Mouse (Mus musculus): Measurements from ENCODE around the gene Ralgapa2. TPM values are rescaled to one million over a fixed set of nuclear protein-coding genes. Genes with fewer than 3 reads are reported as not detected.
A peak's percentile ranks its signal among the peaks of the same experiment; 100 is the strongest.

The Ralgapa2 gene
- polyA plus RNA-seq, 1 experiment = 10.1 TPM

DNA sequence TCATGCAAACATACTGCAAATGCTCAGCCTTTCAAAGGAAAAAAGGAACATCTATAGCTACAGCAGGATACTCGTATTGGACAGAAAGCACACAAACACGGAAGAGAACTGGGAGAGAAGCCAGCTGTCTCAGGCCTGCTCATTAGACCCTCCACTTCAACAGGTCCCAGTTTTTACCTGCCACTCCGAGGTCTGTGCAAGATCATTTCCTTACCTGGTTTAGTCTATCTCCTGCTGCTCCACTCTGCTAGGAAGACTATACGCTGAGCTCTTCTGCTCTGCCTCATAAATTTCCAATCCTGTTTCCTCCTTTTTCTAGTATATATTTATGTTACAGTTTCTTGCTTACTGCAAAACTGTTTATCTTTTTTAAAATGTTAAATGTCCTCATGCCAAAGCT, 70.4 kb downstream of the Ralgapa2 start:
- no peak for DNase-seq (ENCODE audit: low spot score)

DNA sequence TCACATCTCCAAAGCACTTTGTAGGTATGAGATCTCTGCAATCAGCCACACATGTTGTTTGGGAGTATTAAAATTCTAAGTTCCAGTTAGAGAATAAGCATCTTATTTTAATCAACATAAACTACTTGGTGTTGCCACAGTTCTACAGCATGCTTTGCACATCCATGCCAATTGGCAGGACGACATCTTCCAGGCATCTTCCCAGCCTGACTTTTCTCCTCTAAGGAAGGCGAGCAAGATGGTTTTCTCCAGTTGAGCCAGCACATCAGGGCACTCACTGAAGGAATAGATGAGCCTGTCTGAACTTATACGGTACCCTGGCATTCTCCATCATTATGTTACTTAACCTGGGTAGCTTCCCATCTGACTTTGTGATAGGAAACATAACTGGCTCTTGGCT, 83.4 kb downstream of the Ralgapa2 start:
- no peak for DNase-seq (ENCODE audit: low spot score)

- no peak for DNase-seq (ENCODE audit: low spot score)
These were observed 84.8 kb downstream of the Ralgapa2 start for GRCm38 (mm10) chr2:146427380-146427779.

GRCm38 (mm10) chr2:146426321-146426720, 85.8 kb downstream of the Ralgapa2 start:
- DNase-seq (ENCODE audit: low spot score) = no peak

DNA sequence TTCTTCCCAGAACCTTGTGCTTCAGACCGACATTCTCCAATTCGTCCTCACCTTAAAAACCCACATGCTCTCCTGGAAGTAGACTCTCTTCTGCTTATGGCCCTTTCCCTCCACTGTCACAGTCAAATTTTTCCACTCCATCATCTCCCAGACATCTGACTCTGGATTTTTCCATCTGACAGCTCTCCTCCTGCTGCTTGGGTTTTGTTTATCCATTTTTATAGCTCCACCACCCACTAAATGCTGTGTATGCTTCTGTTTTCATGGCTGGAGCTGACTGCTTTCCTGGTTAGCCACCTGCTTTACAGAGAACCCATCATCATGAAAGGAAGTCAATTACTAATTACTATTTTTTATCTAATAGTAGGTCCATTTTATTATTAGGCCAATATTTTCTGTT, 86.9 kb downstream of the Ralgapa2 start:
- no peak for DNase-seq (ENCODE audit: low spot score)

- no peak for DNase-seq (ENCODE audit: low spot score)
These were observed 88.3 kb downstream of the Ralgapa2 start for GRCm38 (mm10) chr2:146423710-146424301.

DNA sequence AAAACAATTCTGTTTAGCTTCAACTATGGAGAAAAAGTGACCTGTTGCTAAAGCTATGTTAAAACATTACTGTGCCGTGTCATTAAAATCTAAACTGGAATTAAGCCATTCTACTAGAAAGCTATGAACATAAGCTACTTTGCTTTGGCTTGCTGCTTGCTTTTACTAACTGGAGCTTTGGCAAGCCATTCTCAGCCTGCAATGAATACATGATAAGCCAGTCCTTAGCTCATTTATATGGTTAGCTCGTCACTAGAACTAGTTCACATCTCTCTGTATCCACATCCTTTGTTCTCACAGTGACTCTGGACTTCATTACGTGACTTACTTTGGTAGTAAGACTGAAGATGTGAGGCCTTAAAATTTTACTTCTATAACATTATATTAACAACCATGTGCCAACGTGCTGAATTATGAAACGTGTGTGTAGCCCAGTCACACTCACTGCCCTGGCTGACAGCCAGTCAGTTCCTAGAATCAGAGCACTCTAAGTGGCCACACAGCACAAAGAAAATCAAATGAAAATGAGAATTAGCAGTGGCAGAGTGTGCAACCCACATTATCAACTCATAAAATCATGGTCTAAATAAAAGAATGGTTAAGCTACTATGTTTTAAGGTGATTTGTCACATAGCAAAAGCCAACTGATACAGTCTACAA, 89.0 kb downstream of the Ralgapa2 start:
- DNase-seq (ENCODE audit: low spot score) = no peak

DNA sequence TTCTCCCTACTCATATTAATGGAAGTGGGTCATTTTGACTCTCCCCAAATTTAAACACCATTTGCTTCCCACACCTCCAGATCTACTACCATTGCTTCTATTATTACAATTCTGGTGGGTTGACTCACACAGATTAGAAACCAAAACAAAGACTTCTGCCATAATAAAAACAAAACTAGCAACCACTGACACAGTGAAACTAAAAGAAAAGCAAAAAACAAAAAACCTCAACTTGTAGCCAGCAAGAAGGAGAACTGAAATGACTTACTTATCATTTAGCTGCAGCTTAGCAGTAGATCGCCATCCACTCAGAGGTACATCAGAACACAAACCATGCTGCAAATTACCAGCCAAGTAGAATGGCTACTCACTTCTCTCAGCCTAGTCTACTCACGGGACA, 95.9 kb downstream of the Ralgapa2 start:
- no peak for DNase-seq (ENCODE audit: low spot score)

DNA sequence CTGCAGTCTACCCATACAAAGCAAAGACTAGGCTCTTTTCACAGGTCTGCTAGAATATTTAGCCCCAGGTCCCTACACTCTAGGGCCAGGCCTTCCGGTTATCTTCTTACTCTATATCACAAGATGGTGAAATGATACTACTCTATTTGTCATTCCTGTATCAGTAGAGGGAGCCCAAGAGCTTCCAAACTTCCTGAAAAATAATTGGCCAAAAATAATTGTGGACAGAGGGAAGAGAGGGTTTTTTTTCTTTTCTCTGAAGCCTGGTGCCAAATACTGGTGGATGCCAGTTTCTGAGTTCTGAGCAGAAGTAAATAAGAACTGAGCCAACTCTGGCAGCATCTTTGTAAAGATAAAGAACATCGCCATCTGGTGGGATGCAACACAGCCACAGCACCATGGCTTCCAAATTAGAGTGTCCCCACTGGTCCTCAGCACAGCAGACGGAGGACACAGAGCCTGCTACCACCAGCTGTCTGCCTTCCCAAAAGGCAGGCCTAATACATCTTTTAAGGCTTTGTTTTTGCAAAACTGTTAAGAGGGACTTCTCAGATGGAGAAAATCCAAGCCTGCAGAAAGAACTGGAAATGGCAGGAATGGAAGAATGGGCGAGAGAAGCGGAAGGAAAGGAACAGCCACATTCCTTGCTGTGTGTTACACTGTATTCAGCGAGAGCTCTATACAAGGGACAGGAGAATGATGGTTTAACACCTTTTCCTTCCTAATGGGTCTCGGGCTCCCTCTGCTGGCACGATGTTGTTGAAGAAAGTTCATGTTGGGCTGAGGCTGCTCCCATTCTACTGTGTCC, 97.5 kb downstream of the Ralgapa2 start:
- DNase-seq (ENCODE audit: low spot score) = peak; percentile 29

- DNase-seq (ENCODE audit: low spot score) = no peak
These were observed 99.4 kb downstream of the Ralgapa2 start for GRCm38 (mm10) chr2:146412733-146413132.

- DNase-seq (ENCODE audit: low spot score) = no peak
These were observed 100.2 kb downstream of the Ralgapa2 start for GRCm38 (mm10) chr2:146411904-146412303.

- DNase-seq (ENCODE audit: low spot score) = no peak
These were observed 105.1 kb downstream of the Ralgapa2 start for GRCm38 (mm10) chr2:146407078-146407477.

GRCm38 (mm10) chr2:146401588-146401987, 110.6 kb downstream of the Ralgapa2 start:
- no peak for DNase-seq (ENCODE audit: low spot score)

- no peak for DNase-seq (ENCODE audit: low spot score)
These were observed 111.4 kb downstream of the Ralgapa2 start for GRCm38 (mm10) chr2:146400738-146401137.

GRCm38 (mm10) chr2:146398211-146398865, 113.8 kb downstream of the Ralgapa2 start:
- DNase-seq (ENCODE audit: low spot score) = no peak

DNA sequence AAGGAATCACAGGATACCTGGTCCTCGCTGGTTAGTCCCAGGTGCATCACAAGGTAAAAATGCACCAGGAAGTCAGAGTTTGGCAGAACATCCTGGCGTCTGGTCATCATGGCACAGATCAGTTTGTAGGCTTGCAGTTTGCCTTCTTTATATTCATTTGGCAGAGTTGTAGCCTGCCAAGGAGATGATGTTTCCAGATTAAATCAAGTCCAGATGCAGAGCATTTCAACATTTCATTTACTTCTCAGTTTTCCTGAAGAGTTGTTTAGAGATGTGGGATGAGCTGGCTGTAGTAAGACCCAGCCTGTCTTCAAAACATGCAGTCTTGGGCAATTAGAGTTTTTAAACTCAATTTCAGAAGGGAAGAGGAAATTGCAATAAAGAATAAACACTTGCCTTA, 124.9 kb downstream of the Ralgapa2 start:
- DNase-seq (ENCODE audit: low spot score) = no peak

GRCm38 (mm10) chr2:146384582-146384981, 127.6 kb downstream of the Ralgapa2 start:
- DNase-seq (ENCODE audit: low spot score) = no peak

GRCm38 (mm10) chr2:146376293-146376692, 135.9 kb downstream of the Ralgapa2 start:
- no peak for DNase-seq (ENCODE audit: low spot score)

- DNase-seq (ENCODE audit: low spot score) = no peak
These were observed 146.0 kb downstream of the Ralgapa2 start for GRCm38 (mm10) chr2:146366098-146366497.

DNA sequence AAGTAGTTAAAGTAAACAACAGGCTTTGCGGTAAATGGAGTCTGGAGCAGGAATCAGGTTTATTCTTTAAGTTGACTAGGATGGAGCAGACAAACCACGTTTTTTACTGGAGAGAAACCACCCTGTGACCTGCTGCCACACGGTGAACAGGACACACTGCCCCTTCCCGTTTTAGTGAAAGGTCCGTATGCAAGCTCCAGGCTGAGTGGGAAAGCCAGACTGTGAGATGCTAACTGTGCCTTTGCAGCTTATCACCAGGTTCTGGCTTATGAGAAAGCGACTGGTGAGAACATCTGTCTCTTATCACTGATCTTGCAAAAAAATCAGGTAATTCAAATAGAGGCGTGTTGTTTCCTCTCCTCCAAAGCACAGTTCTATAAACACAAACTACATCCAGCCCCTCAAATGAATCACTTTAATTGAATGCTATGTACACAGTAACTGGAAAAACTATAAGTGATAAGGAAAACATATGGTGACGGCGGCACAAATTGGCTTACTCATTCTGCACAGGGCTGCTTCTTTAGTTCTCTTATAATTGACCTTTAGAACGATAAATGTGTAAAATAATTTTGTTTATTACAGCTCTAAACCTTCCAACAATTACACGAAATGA, 146.7 kb downstream of the Ralgapa2 start:
- DNase-seq (ENCODE audit: low spot score) = no peak

- no peak for DNase-seq (ENCODE audit: low spot score)
These were observed 148.7 kb downstream of the Ralgapa2 start for GRCm38 (mm10) chr2:146363483-146363882.

GRCm38 (mm10) chr2:146362932-146363331, 149.2 kb downstream of the Ralgapa2 start:
- DNase-seq (ENCODE audit: low spot score) = no peak
